Mouse (Mus musculus): ENCODE data around the gene Ctnna2. TPM values are rescaled to one million over a fixed set of nuclear protein-coding genes. Genes with fewer than 3 reads are reported as not detected.

The Ctnna2 gene
- polyA plus RNA-seq, 1 experiment from 2014 or later = 9.6 TPM

- Histone ChIP-seq H3K9ac (ENCODE audit: low read depth, low read length) (peak within 1 kb of the TSS; percentile 68), H3K4me2 (ENCODE audit: low read depth, low read length) (peak within 1 kb of the TSS; percentile 98), H3K4me1 (ENCODE audit: control insufficient read depth, insufficient read depth, low read length) (no peaks in the 10 kb centered on the region), H3K27ac (replicated peaks; ENCODE audit: low read depth, low read length) (peak within 1 kb of the TSS; percentile 68), H3K4me3 (ENCODE audit: low read depth, low read length) (peak within 1 kb of the TSS; percentile 57), H3K27me3 (replicated peaks; ENCODE audit: control insufficient read depth, insufficient read depth, low read length) (peaks cover 37% of the 10 kb centered on the region), H3K9me3 (ENCODE audit: control insufficient read depth, low read length) (no peaks in the 10 kb centered on the region), H3K36me3 (ENCODE audit: control insufficient read depth, insufficient read depth, low read length) (no peaks in the 10 kb centered on the region)
- WGBS = under 1% methylated on average over 47 of the region's 53 CpGs
- peak; percentile 93 for DNase-seq (ENCODE audit: low spot score)
- ATAC-seq (ENCODE audit: low read depth) = peak; percentile 92
Observed at GRCm38 (mm10) chr6:77242601-77243406, 736.7 kb downstream of the Ctnna2 start, which contains the start of gene Lrrtm1. Gene Lrrtm1, plus strand, starts transcription at chr6:77242689.

GRCm38 (mm10) chr6:77240426-77240825 lies 739.1 kb downstream of the Ctnna2 start:
- 36% methylated on average over 1 of the region's 1 CpGs for WGBS
- H3K9me3 ChIP-seq (ENCODE audit: control insufficient read depth, low read length) = no peaks in the 10 kb centered on the region
- ATAC-seq (ENCODE audit: low read depth) = no peak
- peaks cover 27% of the 10 kb centered on the region for H3K27me3 ChIP-seq (replicated peaks; ENCODE audit: control insufficient read depth, insufficient read depth, low read length)
- no peaks in the 10 kb centered on the region for H3K4me1 ChIP-seq (ENCODE audit: control insufficient read depth, insufficient read depth, low read length)
- no peak overlapping the region for H3K4me3 ChIP-seq (ENCODE audit: low read depth, low read length)
- no peak overlapping the region for H3K27ac ChIP-seq (replicated peaks; ENCODE audit: low read depth, low read length)
- no peak for DNase-seq (ENCODE audit: low spot score)
- H3K9ac ChIP-seq (ENCODE audit: low read depth, low read length) = no peak overlapping the region
- H3K36me3 ChIP-seq (ENCODE audit: control insufficient read depth, insufficient read depth, low read length) = no peaks in the 10 kb centered on the region
- H3K4me2 ChIP-seq (ENCODE audit: low read depth, low read length) = no peak overlapping the region

- Histone ChIP-seq H3K4me1 (ENCODE audit: control insufficient read depth, insufficient read depth, low read length) (no peaks in the 10 kb centered on the region), H3K4me3 (ENCODE audit: low read depth, low read length) (no peak overlapping the region), H3K27me3 (replicated peaks; ENCODE audit: control insufficient read depth, insufficient read depth, low read length) (no peaks in the 10 kb centered on the region), H3K9me3 (ENCODE audit: control insufficient read depth, low read length) (no peaks in the 10 kb centered on the region), H3K36me3 (ENCODE audit: control insufficient read depth, insufficient read depth, low read length) (no peaks in the 10 kb centered on the region), H3K27ac (replicated peaks; ENCODE audit: low read depth, low read length) (no peak overlapping the region), H3K9ac (ENCODE audit: low read depth, low read length) (no peak overlapping the region), H3K4me2 (ENCODE audit: low read depth, low read length) (no peak overlapping the region)
- ATAC-seq (ENCODE audit: low read depth) = no peak; the same call in 1 of the 2 replicates
- WGBS = 67% methylated on average over 16 of the region's 16 CpGs
- no peak for DNase-seq (ENCODE audit: low spot score)
Observed at GRCm38 (mm10) chr6:77222849-77223638, 756.5 kb downstream of the Ctnna2 start.

GRCm38 (mm10) chr6:77220776-77221175 lies 758.7 kb downstream of the Ctnna2 start:
- ATAC-seq (ENCODE audit: low read depth) = no peak
- H3K27me3 ChIP-seq (replicated peaks; ENCODE audit: control insufficient read depth, insufficient read depth, low read length) = no peaks in the 10 kb centered on the region
- no peaks in the 10 kb centered on the region for H3K9me3 ChIP-seq (ENCODE audit: control insufficient read depth, low read length)
- no peaks in the 10 kb centered on the region for H3K36me3 ChIP-seq (ENCODE audit: control insufficient read depth, insufficient read depth, low read length)
- 74% methylated on average over 4 of the region's 4 CpGs for WGBS
- no peaks in the 10 kb centered on the region for H3K4me1 ChIP-seq (ENCODE audit: control insufficient read depth, insufficient read depth, low read length)
- DNase-seq (ENCODE audit: low spot score) = no peak
- no peak overlapping the region for H3K27ac ChIP-seq (replicated peaks; ENCODE audit: low read depth, low read length)
- no peak overlapping the region for H3K4me2 ChIP-seq (ENCODE audit: low read depth, low read length)
- H3K4me3 ChIP-seq (ENCODE audit: low read depth, low read length) = no peak overlapping the region
- H3K9ac ChIP-seq (ENCODE audit: low read depth, low read length) = no peak overlapping the region

GRCm38 (mm10) chr6:77218875-77219274 lies 760.6 kb downstream of the Ctnna2 start:
- DNase-seq (ENCODE audit: low spot score) = no peak
- Histone ChIP-seq H3K4me3 (ENCODE audit: low read depth, low read length) (no peak overlapping the region), H3K9me3 (ENCODE audit: control insufficient read depth, low read length) (no peaks in the 10 kb centered on the region), H3K4me2 (ENCODE audit: low read depth, low read length) (no peak overlapping the region), H3K36me3 (ENCODE audit: control insufficient read depth, insufficient read depth, low read length) (no peaks in the 10 kb centered on the region), H3K27ac (replicated peaks; ENCODE audit: low read depth, low read length) (no peak overlapping the region), H3K9ac (ENCODE audit: low read depth, low read length) (no peak overlapping the region), H3K27me3 (replicated peaks; ENCODE audit: control insufficient read depth, insufficient read depth, low read length) (no peaks in the 10 kb centered on the region), H3K4me1 (ENCODE audit: control insufficient read depth, insufficient read depth, low read length) (no peaks in the 10 kb centered on the region)
- ATAC-seq (ENCODE audit: low read depth) = no peak

GRCm38 (mm10) chr6:77215322-77215721 lies 764.2 kb downstream of the Ctnna2 start:
- DNase-seq (ENCODE audit: low spot score) = no peak
- ATAC-seq (ENCODE audit: low read depth) = no peak
- no peaks in the 10 kb centered on the region for H3K27me3 ChIP-seq (replicated peaks; ENCODE audit: control insufficient read depth, insufficient read depth, low read length)
- H3K4me2 ChIP-seq (ENCODE audit: low read depth, low read length) = no peak overlapping the region
- H3K27ac ChIP-seq (replicated peaks; ENCODE audit: low read depth, low read length) = no peak overlapping the region
- 75% methylated on average over 4 of the region's 4 CpGs for WGBS
- no peaks in the 10 kb centered on the region for H3K9me3 ChIP-seq (ENCODE audit: control insufficient read depth, low read length)
- no peak overlapping the region for H3K4me3 ChIP-seq (ENCODE audit: low read depth, low read length)
- no peak overlapping the region for H3K9ac ChIP-seq (ENCODE audit: low read depth, low read length)
- H3K36me3 ChIP-seq (ENCODE audit: control insufficient read depth, insufficient read depth, low read length) = no peaks in the 10 kb centered on the region
- H3K4me1 ChIP-seq (ENCODE audit: control insufficient read depth, insufficient read depth, low read length) = no peaks in the 10 kb centered on the region

GRCm38 (mm10) chr6:77213757-77214409 lies 765.6 kb downstream of the Ctnna2 start:
- DNase-seq (ENCODE audit: low spot score) (no peak), ATAC-seq (ENCODE audit: low read depth) (no peak)
- Histone ChIP-seq H3K9ac (ENCODE audit: low read depth, low read length) (no peak overlapping the region), H3K4me2 (ENCODE audit: low read depth, low read length) (no peak overlapping the region), H3K27me3 (replicated peaks; ENCODE audit: control insufficient read depth, insufficient read depth, low read length) (no peaks in the 10 kb centered on the region), H3K9me3 (ENCODE audit: control insufficient read depth, low read length) (no peaks in the 10 kb centered on the region), H3K36me3 (ENCODE audit: control insufficient read depth, insufficient read depth, low read length) (no peaks in the 10 kb centered on the region), H3K4me1 (ENCODE audit: control insufficient read depth, insufficient read depth, low read length) (no peaks in the 10 kb centered on the region), H3K27ac (replicated peaks; ENCODE audit: low read depth, low read length) (no peak overlapping the region), H3K4me3 (ENCODE audit: low read depth, low read length) (no peak overlapping the region)
- WGBS = 32% methylated on average over 3 of the region's 3 CpGs

GRCm38 (mm10) chr6:77209929-77210328 lies 769.6 kb downstream of the Ctnna2 start:
- Histone ChIP-seq H3K4me3 (ENCODE audit: low read depth, low read length) (no peak overlapping the region), H3K27me3 (replicated peaks; ENCODE audit: control insufficient read depth, insufficient read depth, low read length) (no peaks in the 10 kb centered on the region), H3K27ac (replicated peaks; ENCODE audit: low read depth, low read length) (no peak overlapping the region), H3K9me3 (ENCODE audit: control insufficient read depth, low read length) (no peaks in the 10 kb centered on the region), H3K4me1 (ENCODE audit: control insufficient read depth, insufficient read depth, low read length) (no peaks in the 10 kb centered on the region), H3K4me2 (ENCODE audit: low read depth, low read length) (no peak overlapping the region), H3K36me3 (ENCODE audit: control insufficient read depth, insufficient read depth, low read length) (no peaks in the 10 kb centered on the region), H3K9ac (ENCODE audit: low read depth, low read length) (no peak overlapping the region)
- WGBS = 71% methylated on average over 3 of the region's 3 CpGs
- DNase-seq (ENCODE audit: low spot score) (no peak), ATAC-seq (ENCODE audit: low read depth) (no peak)

Data from embryonic facial prominence, embryonic 14.5 days (tissue).